Mouse (Mus musculus): ENCODE measurements around the gene Il18. TPM values are rescaled to one million over a fixed set of nuclear protein-coding genes. Genes with fewer than 3 reads are reported as not detected.
A peak's percentile ranks its signal among the peaks of the same experiment; 100 is the strongest.

The Il18 gene
- total and polyA plus RNA-seq, 3 experiments = not detected

GRCm38 (mm10) chr9:50603189-50603997, 48.8 kb downstream of the Il18 start, which contains the start of the genes Sdhd and Timm8b:
Gene Sdhd, minus strand, starts transcription at chr9:50603812.
Gene Timm8b, plus strand, starts transcription at chr9:50603910.
- TF ChIP-seq POLR2AphosphoS5 (IDR thresholded peaks at IDR 0.05; ENCODE audit: insufficient replicate concordance, low read depth, low read length) (no peak), TAL1 (conservative IDR thresholded peaks at IDR 0.05; ENCODE audit: low read depth, low read length) (no peak), GATA2 (IDR thresholded peaks at IDR 0.05; ENCODE audit: borderline replicate concordance, low read depth, low read length) (no peak), CTCF (IDR thresholded peaks at IDR 0.05; ENCODE audit: low read depth, low read length) (no peak), GATA1 (IDR thresholded peaks at IDR 0.05; ENCODE audit: borderline replicate concordance, low read length) (no peak)
- Histone ChIP-seq H3K4me1 (ENCODE audit: insufficient read depth, low read depth, low read length) (peaks cover 36% of the 10 kb centered on the region), H3K4me3 (ENCODE audit: low read depth, low read length) (peak within 1 kb of the TSS; percentile 97), H3K36me3 (replicated peaks) (peaks cover 53% of the 10 kb centered on the region), H3K27me3 (ENCODE audit: insufficient read depth, low read length) (no peaks in the 10 kb centered on the region), H3K9me3 (replicated peaks) (no peaks in the 10 kb centered on the region)
- DNase-seq (ENCODE audit: low spot score) (peak; percentile 84), ATAC-seq (ENCODE audit: extremely low read depth, insufficient number of reproducible peaks, low FRiP score, poor library complexity, severe bottlenecking) (peak; percentile 86)

GRCm38 (mm10) chr9:50603998-50604324, 49.3 kb downstream of the Il18 start:
- DNase-seq (ENCODE audit: low spot score) (no peak), ATAC-seq (ENCODE audit: extremely low read depth, insufficient number of reproducible peaks, low FRiP score, poor library complexity, severe bottlenecking) (no peak)
- Histone ChIP-seq H3K4me3 (ENCODE audit: low read depth, low read length) (peak overlapping the region; percentile 97), H3K36me3 (replicated peaks) (peaks cover 52% of the 10 kb centered on the region), H3K4me1 (ENCODE audit: insufficient read depth, low read depth, low read length) (peaks cover 34% of the 10 kb centered on the region), H3K27me3 (ENCODE audit: insufficient read depth, low read length) (no peaks in the 10 kb centered on the region), H3K9me3 (replicated peaks) (no peaks in the 10 kb centered on the region)
- no peak for TF ChIP-seq POLR2AphosphoS5 (IDR thresholded peaks at IDR 0.05; ENCODE audit: insufficient replicate concordance, low read depth, low read length)
- TF ChIP-seq GATA1 (IDR thresholded peaks at IDR 0.05; ENCODE audit: borderline replicate concordance, low read length) = no peak
- no peak for TF ChIP-seq GATA2 (IDR thresholded peaks at IDR 0.05; ENCODE audit: borderline replicate concordance, low read depth, low read length)
- TF ChIP-seq CTCF (IDR thresholded peaks at IDR 0.05; ENCODE audit: low read depth, low read length) = no peak
- no peak for TF ChIP-seq TAL1 (conservative IDR thresholded peaks at IDR 0.05; ENCODE audit: low read depth, low read length)

- Histone ChIP-seq H3K4me3 (ENCODE audit: low read depth, low read length) (peak overlapping the region; percentile 97), H3K36me3 (replicated peaks) (peaks cover 52% of the 10 kb centered on the region), H3K27me3 (ENCODE audit: insufficient read depth, low read length) (no peaks in the 10 kb centered on the region), H3K9me3 (replicated peaks) (no peaks in the 10 kb centered on the region), H3K4me1 (ENCODE audit: insufficient read depth, low read depth, low read length) (peaks cover 34% of the 10 kb centered on the region)
- DNase-seq (ENCODE audit: low spot score) (peak; percentile 10), ATAC-seq (ENCODE audit: extremely low read depth, insufficient number of reproducible peaks, low FRiP score, poor library complexity, severe bottlenecking) (no peak)
- no peak for TF ChIP-seq GATA1 (IDR thresholded peaks at IDR 0.05; ENCODE audit: borderline replicate concordance, low read length)
- TF ChIP-seq POLR2AphosphoS5 (IDR thresholded peaks at IDR 0.05; ENCODE audit: insufficient replicate concordance, low read depth, low read length) = no peak
- no peak for TF ChIP-seq CTCF (IDR thresholded peaks at IDR 0.05; ENCODE audit: low read depth, low read length)
- no peak for TF ChIP-seq TAL1 (conservative IDR thresholded peaks at IDR 0.05; ENCODE audit: low read depth, low read length)
- no peak for TF ChIP-seq GATA2 (IDR thresholded peaks at IDR 0.05; ENCODE audit: borderline replicate concordance, low read depth, low read length)
Measured at GRCm38 (mm10) chr9:50604338-50604737, 49.7 kb downstream of the Il18 start.

GRCm38 (mm10) chr9:50612115-50612514, 57.5 kb downstream of the Il18 start:
- Histone ChIP-seq H3K9me3 (replicated peaks) (no peaks in the 10 kb centered on the region), H3K4me3 (ENCODE audit: low read depth, low read length) (no peak overlapping the region), H3K36me3 (replicated peaks) (peaks cover 76% of the 10 kb centered on the region), H3K4me1 (ENCODE audit: insufficient read depth, low read depth, low read length) (peaks cover 27% of the 10 kb centered on the region), H3K27me3 (ENCODE audit: insufficient read depth, low read length) (no peaks in the 10 kb centered on the region)
- TF ChIP-seq GATA2 (IDR thresholded peaks at IDR 0.05; ENCODE audit: borderline replicate concordance, low read depth, low read length) = no peak
- no peak for TF ChIP-seq GATA1 (IDR thresholded peaks at IDR 0.05; ENCODE audit: borderline replicate concordance, low read length)
- TF ChIP-seq CTCF (IDR thresholded peaks at IDR 0.05; ENCODE audit: low read depth, low read length) = no peak
- no peak for TF ChIP-seq TAL1 (conservative IDR thresholded peaks at IDR 0.05; ENCODE audit: low read depth, low read length)
- TF ChIP-seq POLR2AphosphoS5 (IDR thresholded peaks at IDR 0.05; ENCODE audit: insufficient replicate concordance, low read depth, low read length) = no peak
- ATAC-seq (ENCODE audit: extremely low read depth, insufficient number of reproducible peaks, low FRiP score, poor library complexity, severe bottlenecking) (no peak), DNase-seq (ENCODE audit: low spot score) (no peak)

GRCm38 (mm10) chr9:50616161-50616560, 61.5 kb downstream of the Il18 start:
- H3K4me1 ChIP-seq (ENCODE audit: insufficient read depth, low read depth, low read length) = peaks cover 35% of the 10 kb centered on the region
- no peaks in the 10 kb centered on the region for H3K9me3 ChIP-seq (replicated peaks)
- H3K36me3 ChIP-seq (replicated peaks) = peaks cover 41% of the 10 kb centered on the region
- TF ChIP-seq GATA1 (IDR thresholded peaks at IDR 0.05; ENCODE audit: borderline replicate concordance, low read length) = no peak
- no peak for TF ChIP-seq TAL1 (conservative IDR thresholded peaks at IDR 0.05; ENCODE audit: low read depth, low read length)
- no peak for TF ChIP-seq CTCF (IDR thresholded peaks at IDR 0.05; ENCODE audit: low read depth, low read length)
- no peak for DNase-seq (ENCODE audit: low spot score)
- H3K27me3 ChIP-seq (ENCODE audit: insufficient read depth, low read length) = no peaks in the 10 kb centered on the region
- ATAC-seq (ENCODE audit: extremely low read depth, insufficient number of reproducible peaks, low FRiP score, poor library complexity, severe bottlenecking) = no peak
- H3K4me3 ChIP-seq (ENCODE audit: low read depth, low read length) = peak overlapping the region; percentile 93

- DNase-seq (ENCODE audit: low spot score) = peak; percentile 69
Measured at GRCm38 (mm10) chr9:50616766-50617603, 62.4 kb downstream of the Il18 start, which contains the start of the genes Pih1d2 and Nkapd1. Gene Pih1d2, plus strand, starts transcription at chr9:50617321. Gene Nkapd1, minus strand, starts transcription at chr9:50617464.

More at GRCm38 (mm10) chr9:50616766-50617603, 62.4 kb downstream of the Il18 start, which contains the start of the genes Pih1d2 and Nkapd1:
- Histone ChIP-seq H3K36me3 (replicated peaks) (peaks cover 36% of the 10 kb centered on the region), H3K4me1 (ENCODE audit: insufficient read depth, low read depth, low read length) (peaks cover 35% of the 10 kb centered on the region), H3K4me3 (ENCODE audit: low read depth, low read length) (peak within 1 kb of the TSS; percentile 93), H3K9me3 (replicated peaks) (no peaks in the 10 kb centered on the region), H3K27me3 (ENCODE audit: insufficient read depth, low read length) (no peaks in the 10 kb centered on the region)
- ATAC-seq (ENCODE audit: extremely low read depth, insufficient number of reproducible peaks, low FRiP score, poor library complexity, severe bottlenecking) = peak; percentile 64
- TF ChIP-seq GATA1 (IDR thresholded peaks at IDR 0.05; ENCODE audit: borderline replicate concordance, low read length) = no peak
- TF ChIP-seq POLR2AphosphoS5 (IDR thresholded peaks at IDR 0.05; ENCODE audit: insufficient replicate concordance, low read depth, low read length) = no peak
- no peak for TF ChIP-seq TAL1 (conservative IDR thresholded peaks at IDR 0.05; ENCODE audit: low read depth, low read length)
